Mouse (Mus musculus) lung, adult 2 months (tissue): Measurements from ENCODE around the gene Carm1.

Experiments
- CTCF ChIP-seq: fragments of 200-500 bp; IDR thresholded peaks from 2 replicates; pipeline ENCODE4 v1.5.1; 2011; ENCODE audit warnings: mild to moderate bottlenecking, low read length, control low read depth; ENCODE audit not compliant: insufficient read depth
- POLR2A ChIP-seq: fragments of 200-500 bp; IDR thresholded peaks from 2 replicates; pipeline ENCODE4 v1.6.1; 2011; ENCODE audit warnings: low read depth, mild to moderate bottlenecking, control low read depth, low read length, borderline replicate concordance; ENCODE audit errors: extremely low read depth

DNA sequence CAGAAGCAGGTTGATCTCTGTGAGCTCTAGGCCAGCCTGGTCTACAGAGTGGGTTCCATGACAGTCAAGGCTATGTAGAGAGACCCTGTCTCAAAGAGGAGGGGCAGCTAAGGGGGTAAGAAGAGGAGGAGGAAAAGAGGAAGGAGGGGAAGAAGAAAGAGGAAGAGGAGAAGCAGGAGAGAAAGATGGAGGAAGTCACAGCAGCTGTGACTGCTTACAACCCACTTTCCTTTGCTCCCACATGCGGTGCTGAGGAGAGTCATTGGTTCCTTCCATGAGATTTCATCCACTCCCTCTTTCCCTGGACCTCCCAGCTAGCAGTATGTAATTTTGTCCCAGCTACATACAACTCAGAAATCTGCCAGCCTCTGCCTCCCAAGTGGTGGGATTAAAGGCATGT, 60.0 kb downstream of the Carm1 start:
- no peak for TF ChIP-seq POLR2A
- no peak for TF ChIP-seq CTCF
